Mouse (Mus musculus) induced T-regulatory cell, adult 2 months (primary cell): ENCODE data around the gene Pdcd11.
"Not testable (repeated sequence)": the region's sequence is repeated elsewhere in the genome, so short reads cannot be mapped to it uniquely, and the experiment has no call there.

Experiments used
- DNase-seq: peaks from one replicate; pipeline ENCODE4 v3.0.0-alpha.2; 2012; ENCODE audit warnings: low read depth

Gene Pdcd11

DNA sequence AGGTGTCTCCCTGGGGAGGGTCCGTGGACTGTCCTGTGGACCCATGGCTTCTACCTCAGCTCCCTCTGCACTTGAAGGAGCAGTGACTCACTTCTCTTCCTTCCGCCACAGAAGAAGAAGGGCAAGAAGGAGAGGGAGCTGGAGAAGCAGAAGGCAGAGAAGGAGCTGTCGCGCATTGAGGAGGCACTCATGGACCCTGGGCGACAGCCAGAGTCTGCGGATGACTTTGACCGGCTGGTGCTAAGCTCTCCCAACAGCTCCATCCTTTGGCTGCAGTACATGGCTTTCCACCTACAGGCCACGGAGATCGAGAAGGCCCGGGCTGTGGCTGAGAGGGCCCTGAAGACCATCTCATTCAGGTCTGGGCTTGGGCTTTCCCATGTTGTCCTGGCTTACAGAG is 37.6 kb downstream of the Pdcd11 start:
- no peak for DNase-seq

DNA sequence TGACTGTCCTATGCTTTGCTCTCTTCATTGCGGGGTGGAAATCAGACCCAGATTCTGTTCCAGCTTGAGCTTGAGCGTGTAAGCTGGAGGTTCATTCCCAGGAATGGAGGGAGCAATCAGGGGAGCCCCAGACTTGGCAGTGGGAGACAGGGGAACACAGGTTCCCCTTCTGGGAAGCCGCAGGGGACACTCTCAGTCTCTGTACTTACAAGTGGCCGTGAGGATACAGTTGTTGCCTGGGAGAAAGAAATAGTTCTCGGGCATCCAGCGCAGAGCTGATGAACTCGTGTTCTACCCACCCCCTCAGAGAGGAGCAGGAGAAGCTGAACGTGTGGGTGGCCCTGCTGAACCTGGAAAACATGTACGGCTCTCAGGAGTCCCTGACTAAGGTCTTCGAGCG is 38.3 kb downstream of the Pdcd11 start:
- no peak for DNase-seq

DNA sequence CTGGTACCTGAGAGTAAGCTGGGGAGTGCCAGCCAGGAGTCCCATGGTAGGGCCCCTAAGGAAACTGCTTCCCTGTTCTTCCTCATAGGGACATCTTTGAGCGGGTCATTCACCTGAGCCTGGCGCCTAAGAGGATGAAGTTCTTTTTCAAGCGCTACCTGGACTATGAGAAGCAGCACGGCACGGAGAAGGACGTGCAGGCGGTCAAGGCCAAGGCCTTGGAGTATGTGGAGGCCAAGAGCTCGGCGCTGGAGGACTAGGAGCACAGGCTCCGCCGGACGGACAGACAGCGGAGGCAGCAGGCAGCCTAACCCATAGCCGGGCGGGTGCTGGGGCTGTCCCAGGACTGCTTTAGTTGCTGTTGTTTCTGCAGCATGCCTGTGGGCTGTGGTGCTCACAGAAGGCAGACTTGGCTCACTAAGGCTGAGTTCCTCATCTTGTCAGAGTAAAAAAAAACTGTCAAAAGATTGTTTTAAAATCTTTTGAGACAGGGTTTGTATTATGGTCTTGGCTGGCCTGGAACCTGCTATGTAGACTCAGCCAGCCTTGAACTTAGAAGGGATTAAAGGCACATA is 40.1 kb downstream of the Pdcd11 start:
- no peak for DNase-seq

DNA sequence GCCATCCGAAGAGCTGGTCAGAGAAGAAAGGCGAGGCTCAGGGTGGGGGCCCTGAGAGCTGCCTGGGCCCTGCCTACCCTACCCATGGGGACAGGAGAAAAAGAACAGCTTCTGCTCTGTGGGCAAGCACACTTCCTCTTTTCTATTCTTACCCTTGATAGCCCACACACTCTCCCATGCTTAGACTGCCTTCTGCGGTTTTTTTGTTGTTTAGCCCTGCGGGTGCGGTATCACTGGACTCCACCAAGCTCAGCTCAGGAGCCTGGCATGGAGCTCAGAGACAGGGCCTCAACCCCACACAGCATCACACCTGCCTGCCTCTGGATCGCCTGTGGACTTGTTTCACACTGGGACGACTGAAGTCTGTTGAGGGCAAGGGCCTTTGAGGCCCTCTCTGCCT is 42.6 kb downstream of the Pdcd11 start:
- no peak for DNase-seq

DNA sequence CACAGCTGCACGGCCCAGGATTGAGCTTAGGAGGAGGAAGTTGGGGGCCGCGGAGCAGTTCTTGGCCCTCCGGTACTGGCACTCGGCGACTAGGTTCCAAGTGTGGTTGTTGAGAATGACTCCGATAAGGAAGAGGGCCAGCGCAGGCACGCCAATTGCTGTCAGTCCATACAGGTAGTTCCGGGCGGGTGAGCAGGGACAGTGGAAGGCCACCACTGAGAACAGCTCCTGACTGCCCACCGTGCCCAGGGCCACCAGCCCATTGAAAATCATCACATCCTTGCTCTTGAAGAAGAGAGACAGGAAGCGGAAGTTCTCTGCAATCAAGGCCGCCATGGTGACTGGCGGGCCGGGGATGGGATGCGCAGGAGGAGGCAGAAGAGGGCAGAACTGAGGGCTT is 45.0 kb downstream of the Pdcd11 start:
- no peak for DNase-seq

DNA sequence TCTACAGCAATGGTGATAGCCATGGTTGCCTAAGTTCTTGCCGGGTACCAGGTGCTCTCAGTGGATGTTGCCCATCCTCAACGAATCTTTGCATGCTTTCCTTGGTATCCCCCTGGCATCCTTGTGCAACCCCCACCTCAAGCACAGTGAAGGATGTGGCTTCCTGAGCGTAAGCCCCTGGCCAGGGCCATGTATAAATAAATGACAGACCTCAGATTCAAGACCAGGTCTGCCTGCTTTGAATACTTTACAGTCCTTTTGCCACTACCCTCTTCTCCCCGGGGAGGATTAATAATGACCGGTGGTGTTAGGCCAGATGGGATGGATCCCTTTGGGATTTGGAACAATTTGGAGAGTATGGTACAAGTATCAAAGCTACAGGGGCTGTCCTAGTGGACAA is 45.6 kb downstream of the Pdcd11 start:
- no peak for DNase-seq

DNA sequence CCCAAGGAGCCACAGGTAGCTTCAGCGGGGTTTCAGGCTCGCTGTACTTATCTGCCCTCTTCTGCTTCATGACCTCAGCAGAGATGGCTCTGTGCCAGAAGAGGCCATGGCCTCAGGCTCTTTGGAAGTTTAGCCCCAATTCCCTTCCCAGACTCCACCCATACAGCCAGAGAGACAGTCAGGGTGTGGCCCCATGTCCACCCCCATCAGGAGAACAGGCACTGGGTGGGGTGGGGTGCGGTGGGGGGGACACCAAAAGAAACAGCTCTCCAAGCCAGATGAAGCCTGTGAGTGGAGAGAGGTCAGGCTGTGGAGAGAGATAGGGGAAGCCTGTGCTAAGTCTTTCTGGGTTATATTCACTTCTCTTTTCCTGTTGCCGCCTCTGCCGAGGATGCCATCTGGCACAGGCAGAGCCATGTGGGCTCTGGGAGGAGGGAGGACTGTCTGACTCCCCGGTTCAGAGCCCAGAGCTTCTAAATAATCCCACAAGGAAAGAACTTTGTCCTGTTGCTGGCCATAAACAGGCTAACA is 46.5 kb downstream of the Pdcd11 start:
- peak; percentile 50 for DNase-seq

DNA sequence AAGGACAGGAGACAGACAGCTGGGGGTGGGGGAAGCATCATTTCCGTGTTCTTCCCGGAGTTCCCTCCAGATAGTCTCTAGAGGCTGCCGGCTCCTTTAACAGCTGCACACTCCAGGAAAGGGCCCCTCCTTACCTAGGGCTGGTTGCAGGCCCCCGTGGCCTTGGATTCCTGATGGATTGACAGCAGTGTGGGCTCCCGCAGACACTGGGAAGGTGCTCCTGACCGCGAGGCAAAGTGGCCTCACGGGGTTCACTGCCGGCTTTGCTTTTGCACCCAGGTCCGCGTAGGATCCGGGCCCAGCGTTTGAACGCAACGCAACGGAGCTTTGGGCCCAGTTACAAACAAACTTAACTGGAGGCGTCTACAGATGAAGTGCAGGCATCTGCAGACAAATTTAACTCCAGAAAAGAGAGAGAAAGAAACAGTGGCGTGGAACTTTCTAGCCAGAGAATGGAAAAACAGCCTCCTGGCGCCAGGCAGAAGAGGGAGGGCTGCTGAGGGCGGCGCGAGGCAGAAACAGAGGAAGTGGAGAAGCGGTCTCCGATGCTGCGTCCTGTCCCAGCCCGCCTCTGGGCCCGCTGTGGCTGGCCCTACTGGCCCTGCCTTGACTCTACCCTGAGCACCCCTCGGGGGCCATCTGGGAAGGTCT is 47.3 kb downstream of the Pdcd11 start, which contains the start of gene Calhm2:
Gene Calhm2, minus strand, starts transcription at position 524 of the 651 bp plus-strand sequence.
- peak; percentile 77 for DNase-seq

DNA sequence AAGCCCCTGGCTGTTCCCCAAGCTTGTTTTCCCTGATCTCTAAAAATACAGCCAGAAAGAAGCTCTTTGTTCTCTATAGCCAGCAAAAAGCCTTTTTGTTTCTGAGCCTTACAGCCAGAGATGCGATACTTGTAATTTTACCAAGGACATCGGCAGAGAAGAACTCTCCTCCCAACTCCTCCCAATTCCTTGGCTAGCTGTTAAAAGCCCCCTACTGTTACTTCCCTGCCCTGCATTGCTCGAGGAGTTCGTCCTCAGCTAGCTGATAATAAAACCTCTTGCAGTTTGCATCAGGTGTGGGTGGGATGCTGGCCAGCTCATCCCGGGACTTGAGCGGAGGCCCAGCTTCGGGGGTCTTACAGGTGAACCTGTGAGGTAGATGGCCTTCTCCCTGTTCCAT is 49.0 kb downstream of the Pdcd11 start:
- not testable (repeated sequence) for DNase-seq

DNA sequence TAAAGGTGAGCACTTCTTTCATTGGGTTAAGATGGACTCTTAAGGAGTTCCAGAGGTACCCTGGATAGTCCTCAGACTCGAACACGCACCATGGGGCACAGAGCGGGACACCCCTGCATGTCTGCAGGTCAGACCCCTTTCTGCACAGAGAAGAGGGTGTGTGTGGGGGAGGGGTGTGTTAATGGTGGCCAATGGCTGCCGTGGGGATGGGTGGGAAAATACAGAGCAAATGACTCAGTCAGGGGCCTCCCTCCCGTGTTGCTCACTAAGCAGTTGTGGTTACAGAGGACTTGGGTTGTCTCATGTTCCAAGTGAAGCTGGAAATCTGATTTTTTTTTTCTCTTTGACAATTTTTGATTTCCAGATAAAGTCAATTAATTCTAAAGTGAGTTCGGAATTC is 51.9 kb downstream of the Pdcd11 start:
- DNase-seq: no peak

DNA sequence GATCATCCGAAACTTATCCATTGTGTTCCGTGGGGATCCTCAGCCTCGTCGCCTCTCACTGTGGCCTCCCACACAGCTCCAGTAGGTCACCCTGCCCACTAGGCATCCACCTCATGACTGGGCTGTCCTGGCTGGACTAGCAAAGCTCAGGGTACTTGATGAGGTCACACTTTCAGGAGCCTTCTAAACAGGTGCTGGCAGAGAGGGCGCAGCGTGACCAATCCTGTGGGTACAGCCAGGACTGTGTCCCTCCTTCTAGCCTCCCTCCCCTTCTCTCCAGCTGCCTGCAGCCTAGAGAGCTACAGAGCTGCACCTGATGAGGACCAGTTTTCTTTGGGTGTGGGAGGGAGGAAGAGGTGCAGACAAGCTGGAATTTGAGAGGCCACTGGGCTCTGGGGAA is 53.6 kb downstream of the Pdcd11 start, which contains the start of gene Calhm1:
Gene Calhm1, minus strand, starts transcription at position 101 of the 400 bp plus-strand sequence.
- no peak for DNase-seq

DNA sequence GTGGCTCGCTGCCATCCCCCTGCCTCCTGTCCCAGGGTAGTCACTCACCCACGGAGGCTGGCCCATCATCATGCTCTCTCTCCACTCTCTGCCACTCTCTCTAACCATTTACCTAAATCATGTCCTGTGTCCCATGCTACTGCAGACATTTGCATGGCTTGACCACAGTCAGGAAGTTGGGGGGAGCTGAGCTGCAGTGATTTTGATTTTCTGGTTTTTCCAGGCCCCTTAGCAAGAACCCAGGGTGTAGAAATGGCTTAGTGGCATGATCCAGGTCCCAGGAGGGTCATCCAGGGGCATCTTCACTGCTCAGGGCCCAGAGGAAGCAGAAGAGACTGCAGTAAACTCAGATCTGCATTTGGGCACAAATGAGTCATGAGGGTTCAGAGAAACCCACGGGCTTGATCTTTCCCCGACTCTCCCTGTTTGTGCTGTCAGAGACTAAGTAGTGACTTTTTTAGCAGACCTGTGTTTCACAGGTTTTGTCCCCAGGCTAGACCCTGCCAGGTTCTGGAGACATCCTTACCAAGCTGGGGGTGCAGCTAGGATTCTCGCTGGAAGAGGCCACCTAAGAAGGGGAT is 57.8 kb downstream of the Pdcd11 start:
- DNase-seq: no peak

DNA sequence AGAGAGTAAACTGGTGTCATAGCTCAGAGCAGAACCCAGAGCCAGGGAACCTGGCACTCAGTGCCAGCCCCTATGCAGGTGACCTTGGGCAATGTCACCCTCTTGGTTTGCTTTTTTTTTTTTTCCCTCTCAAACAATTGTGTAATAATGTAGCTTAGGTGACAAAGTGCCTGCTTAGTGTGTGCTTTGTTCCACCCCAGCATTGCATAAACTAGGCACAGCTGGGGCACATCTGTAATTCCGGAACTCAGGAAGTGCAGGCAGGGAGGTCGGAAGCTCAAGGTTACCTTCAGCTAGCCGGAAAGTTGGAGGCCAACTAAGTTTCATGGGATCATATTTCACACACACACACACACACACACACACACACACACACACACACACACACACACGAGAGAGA is 59.3 kb downstream of the Pdcd11 start:
- DNase-seq: no peak

DNA sequence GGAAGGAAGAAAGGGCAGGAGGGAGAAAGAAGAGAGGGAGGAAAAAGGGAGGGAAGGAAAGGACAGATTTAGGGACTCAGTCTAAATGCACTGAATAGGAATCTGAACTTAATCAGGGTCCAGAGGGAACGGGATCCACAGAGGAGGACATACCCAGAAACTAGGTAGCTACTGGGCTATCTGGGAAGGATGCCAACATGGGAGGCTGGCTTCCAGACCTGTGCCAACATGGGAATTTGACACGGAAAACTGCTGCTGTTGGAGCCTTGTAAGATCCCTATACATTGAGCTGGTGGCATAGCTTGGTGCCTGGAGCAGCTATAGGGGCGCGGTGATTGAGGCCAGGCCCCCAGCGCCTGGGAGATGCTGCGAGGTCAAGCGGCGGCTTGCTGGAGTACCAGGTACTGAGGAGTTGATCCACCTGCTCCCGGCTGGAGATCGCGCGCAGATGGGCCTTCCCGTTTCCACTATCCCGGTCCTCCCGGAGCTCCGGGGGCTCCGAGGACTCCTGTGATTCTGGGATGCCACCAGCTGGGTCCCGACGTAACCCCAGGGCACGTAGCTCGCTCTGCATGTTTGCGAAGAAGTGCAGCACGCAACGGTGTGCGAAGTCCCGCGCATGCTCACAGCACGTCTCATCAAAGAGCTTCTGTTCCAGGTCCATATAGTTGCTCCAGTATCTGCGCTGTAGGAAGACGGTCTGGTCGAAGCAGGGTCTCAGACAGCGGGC is 60.9 kb downstream of the Pdcd11 start:
- DNase-seq: no peak

DNA sequence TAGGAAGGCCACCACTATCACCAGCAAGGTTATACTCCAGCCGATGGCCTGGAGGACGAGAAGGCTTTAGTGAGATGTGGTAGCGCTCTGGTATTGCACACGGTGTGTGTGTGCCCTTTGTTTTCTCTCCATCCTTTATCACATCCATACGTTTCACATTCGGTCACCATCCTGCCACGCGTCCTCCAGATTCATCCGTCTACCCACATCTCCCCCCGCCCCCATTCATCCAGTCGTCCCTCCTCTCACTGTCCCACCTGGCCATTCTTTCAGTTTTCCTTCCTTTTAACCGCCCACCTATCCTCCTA is 61.4 kb downstream of the Pdcd11 start:
- no peak for DNase-seq

DNA sequence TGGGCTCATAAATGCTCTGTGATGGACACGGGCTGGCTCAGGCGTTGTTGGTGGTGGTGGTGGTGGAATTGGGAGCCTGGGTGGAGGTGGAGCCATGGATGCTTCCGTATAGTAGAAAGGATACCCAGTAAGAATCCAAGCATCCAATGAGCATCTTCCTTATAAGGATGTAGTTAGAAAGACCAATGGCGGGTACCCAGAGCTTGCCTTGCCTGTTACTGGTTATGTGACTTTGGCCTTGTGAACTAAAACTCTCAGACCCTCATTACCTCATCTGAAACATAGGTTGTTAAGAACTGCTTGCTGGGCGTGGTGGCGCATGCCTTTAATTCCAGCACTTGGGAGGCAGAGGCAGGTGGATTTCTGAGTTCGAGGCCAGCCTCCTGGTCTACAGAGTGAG is 63.2 kb downstream of the Pdcd11 start:
- DNase-seq: no peak

DNA sequence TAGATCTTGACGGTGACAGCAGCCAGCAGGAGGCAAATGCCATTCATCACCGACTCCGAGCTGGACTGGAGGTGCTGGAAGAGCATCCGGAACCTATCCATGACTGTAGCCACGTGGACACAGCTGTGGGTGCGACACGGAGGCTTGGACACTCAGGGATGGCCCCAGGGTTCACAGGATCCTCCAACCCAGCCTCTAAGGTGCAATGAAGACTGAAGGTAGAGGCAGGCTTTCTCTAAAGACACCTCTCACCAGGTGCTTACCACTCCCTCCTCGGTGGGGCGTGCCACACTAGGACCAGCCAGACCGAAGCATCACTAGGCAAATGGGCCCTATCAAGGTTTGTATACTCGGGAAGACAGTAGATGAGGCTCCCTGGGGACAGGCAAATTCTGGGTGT is 67.1 kb downstream of the Pdcd11 start, which contains the start of gene Calhm3:
Gene Calhm3, minus strand, starts transcription at position 101 of the 400 bp plus-strand sequence.
- no peak for DNase-seq

DNA sequence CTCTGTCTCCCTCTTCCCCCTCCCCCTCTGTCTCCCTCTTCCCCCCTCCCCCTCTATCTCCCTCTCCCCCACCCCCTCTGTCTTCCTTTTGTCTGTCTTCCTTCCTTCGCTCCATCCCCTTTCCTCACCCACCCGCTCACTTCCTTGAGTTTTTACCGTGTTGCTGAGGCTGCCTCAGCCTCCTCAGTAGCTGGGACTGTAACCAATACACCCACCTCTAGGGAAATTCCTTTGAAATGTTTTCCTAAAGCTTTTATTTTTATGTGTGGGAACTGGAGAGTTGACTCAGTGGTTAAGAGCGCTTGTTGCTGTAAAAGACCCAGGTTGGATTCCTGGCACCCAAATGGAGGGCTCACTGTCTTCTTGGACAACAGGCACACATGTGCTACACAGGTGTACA is 71.1 kb downstream of the Pdcd11 start:
- no peak for DNase-seq

DNA sequence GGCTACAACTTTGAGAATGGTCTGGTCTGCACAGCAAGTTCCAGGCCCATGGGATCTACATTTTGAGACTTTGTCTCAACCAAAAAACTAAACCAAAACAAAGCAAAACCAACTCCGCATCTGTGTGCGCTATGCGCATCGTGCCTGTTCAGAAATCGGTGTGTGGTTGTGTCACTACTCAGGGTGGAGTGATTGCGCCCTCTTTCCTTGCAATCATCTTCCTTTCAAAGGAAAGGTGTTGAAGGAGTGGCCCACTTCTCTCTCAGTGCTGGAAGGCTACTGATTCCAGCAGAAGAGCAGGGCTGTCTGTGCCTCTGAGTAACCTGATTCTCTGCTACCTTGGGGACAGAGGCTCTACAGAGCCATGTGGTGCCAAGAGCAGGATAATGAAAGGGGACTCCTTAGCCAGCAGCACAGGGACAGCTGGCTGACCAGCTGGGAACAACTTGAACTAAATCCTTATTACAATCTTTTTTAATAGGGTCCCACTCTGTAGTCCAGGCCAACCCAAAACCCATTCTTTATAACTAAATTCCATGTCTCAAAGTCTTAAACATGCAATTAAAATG is 72.7 kb downstream of the Pdcd11 start:
- no peak for DNase-seq

DNA sequence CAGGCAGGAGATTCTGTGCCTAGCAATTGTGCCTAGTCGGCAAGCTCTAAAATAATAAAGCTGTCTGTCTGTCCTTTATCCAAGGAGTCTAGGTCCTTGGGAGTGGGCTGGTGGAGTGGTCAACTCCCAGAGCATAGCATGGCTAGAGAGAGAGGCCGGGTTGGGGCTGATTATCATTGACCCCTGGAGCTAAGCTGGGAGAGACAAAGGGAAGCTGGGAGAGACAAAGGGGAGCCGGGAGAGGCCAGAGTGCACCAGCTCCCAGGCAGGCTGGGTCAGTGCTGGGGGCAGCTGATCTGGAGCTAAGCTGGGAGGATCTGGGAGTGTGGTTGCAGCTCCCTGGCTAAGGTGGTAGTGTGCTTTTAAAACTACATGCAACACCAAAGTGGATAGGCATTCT is 76.2 kb downstream of the Pdcd11 start:
- DNase-seq: no peak

DNA sequence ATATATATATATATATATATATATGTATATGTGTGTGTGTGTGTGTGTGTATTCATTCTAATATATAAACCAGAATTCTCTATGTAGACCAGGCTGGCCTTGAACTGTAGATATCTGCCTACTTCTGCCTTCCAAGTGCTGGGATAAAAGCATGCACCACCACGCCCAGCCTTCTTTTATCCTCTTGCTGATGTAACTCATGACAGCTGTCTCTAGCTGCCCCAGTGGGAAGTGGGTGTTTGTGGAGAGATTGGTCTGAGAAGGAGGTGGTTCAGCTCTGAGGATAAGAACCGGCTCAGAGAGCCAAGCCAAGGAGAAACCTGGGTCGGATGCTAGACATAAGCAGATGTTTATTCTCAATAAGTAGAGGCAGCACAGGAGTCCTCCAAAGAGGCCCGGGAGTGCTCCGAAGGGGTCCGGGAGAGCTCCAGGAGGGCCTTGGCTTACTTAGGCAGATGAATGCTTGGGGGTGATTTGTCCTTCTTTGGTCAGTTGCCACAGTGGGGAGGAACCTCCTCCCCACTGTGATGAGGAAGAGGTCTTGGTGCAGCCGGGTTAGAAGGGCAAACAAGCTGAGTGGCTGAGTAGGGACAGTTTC is 77.1 kb downstream of the Pdcd11 start:
- DNase-seq: no peak

DNA sequence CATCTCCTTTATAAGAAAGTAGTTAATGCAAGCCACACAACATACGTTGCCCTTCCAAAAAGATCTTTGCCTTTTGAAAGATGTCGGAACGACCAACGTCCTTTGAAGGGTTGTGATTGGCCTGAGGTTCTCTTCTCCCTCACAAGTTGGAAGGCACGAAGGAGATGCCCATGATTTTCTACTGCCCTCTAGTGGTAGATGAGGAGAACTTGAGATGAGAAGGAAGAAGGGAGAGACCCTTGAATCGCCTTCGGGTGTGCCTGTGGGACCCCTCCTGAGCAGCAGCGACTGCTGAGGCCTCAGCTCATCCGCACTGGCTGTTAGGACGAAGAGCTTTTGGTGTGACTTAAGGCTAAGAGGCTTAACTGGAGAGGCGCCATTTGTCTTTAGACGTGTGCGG is 77.7 kb downstream of the Pdcd11 start:
- DNase-seq: peak; percentile 81
